Mouse (Mus musculus): ENCODE results near the gene Upp2.

DNA sequence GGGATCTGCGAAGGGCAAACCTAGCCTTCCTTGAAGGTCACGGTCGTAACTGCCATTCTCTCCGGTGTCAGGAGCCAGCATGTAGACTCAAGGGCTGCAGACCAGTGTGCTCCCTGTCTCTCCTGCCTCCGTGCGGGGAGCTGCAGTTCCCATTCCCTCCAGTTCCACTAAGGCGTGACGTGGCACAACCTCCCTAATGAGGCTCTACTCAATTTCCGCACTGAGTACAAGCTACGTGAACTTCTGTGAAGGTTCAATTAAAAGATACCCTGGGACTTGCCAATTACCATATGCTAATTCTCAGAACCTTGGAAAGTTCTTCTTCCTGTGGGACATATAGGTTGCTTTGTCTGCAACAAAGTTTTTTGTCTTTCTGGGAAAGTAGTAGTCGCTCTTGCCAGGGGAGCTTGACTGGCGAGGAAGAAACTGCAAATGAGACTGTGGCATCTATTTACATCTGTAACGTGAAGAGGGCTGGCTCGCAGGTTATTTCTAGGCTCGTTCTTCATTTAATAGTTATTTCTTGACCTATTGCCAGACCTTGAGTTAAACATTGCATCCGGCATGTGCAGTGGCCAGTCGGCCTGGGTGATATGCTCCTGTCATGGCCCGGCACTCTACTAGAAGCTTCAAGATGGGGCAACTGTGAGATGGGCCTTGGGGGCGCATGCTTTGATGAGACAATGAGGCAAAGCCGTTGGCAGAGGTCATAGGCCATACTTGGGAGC lies 265.3 kb downstream of the Upp2 start:
- no peak for TF ChIP-seq CTCF (IDR thresholded peaks at IDR 0.05; ENCODE audit: low read depth, low read length)
- no peak for TF ChIP-seq POLR2A (IDR thresholded peaks at IDR 0.05; ENCODE audit: borderline replicate concordance, low read depth, low read length)

Measured in bone marrow macrophage, adult 2 months (primary cell).